Mouse (Mus musculus): ENCODE data around the gene Snca.

DNA sequence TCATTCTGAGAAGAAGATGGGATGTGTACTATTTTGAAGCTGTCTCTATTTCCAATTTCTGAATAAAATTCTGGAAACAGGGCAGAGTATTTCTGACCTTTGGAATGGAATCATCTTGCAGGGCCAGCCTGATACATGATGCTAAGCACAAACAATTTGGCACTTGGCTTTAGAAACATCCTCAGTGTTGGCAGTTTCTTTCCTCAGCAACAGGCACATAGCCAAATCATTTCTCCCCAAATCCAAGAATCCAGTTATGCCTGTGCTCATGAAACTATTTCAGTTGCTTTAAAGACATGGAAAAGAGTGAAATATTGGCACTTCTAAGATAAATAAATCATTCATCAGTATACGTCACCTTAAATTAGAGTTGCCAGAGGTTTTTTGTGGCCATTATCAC is 57.8 kb downstream of the Snca start:
- TF ChIP-seq EP300 (IDR thresholded peaks at IDR 0.05), result no peak
- TF ChIP-seq CTCF (IDR thresholded peaks at IDR 0.05), result no peak
